Mouse (Mus musculus) stomach, postnatal 0 days (tissue): ENCODE measurements at regions not wholly inside any gene's neighbourhood (a gene's known extent, or its start where the extent isn't known, plus 50 kb on each side); places are given as distances from the start of the nearest gene placed in this dataset.

Experiments
- CTCF ChIP-seq: IDR thresholded peaks from 2 replicates; pipeline ENCODE4 v1.5.1; 2016; ENCODE audit warnings: antibody characterized with exemption, low read depth, mild to moderate bottlenecking, moderate library complexity
- EP300 ChIP-seq: optimal IDR thresholded peaks from 2 replicates; pipeline ENCODE3; 2016; ENCODE audit warnings: antibody characterized with exemption

DNA sequence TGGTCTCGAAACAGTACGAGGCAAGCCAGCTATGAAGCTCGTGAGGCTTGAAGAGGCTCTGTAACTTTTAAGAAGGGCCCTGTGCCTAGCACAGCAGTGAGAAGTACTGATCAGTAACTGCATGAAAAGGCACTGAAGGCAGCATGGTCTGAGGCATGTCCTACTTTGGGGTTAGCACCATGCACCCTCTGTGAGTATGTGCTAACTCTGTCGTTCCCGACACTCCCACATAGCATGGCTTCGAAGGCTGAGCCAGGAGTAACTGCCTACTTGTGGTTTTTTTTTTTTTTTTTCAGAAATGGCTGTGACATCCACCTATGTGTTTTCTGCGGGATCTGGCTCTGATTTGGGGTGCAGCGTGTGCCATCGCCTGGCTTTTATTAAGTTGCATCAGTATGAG lies 145.6 kb downstream of the Tm2d1 start:
- TF ChIP-seq CTCF = no peak
- TF ChIP-seq EP300 = no peak
